Mouse (Mus musculus) limb, embryonic 11.5 days (tissue): ENCODE results near the gene S100a4. TPM values are rescaled to one million over a fixed set of nuclear protein-coding genes. Genes with fewer than 3 reads are reported as not detected.

Experiments
- ATAC-seq: fragments of 200-750 bp; cut with Nextera tagmentation; 2 replicates; pipeline ENCODE4 v1.8.0; 2017; ENCODE audit warnings: low read depth; ENCODE audit not compliant: insufficient number of reproducible peaks, low FRiP score, low TSS enrichment
- DNase-seq: peaks from one replicate; pipeline ENCODE4 v3.0.0-alpha.2; 2015; ENCODE audit warnings: low spot score
- H3K27ac ChIP-seq: fragments of 300-500 bp; sonication (generic); replicated peaks from 2 replicates; pipeline ENCODE4 v1.5.1; 2014; ENCODE audit warnings: low read depth, mild to moderate bottlenecking, low read length
- H3K27me3 ChIP-seq: fragments of 300-500 bp; sonication (generic); 2 replicates; pipeline ENCODE4 v1.6.1; 2014; ENCODE audit warnings: mild to moderate bottlenecking, low read length, mixed read lengths; ENCODE audit not compliant: control insufficient read depth, insufficient read depth
- H3K36me3 ChIP-seq: fragments of 300-500 bp; sonication (generic); 2 replicates; pipeline ENCODE4 v1.6.1; 2014; ENCODE audit warnings: mild to moderate bottlenecking, low read length, moderate library complexity, mixed read lengths; ENCODE audit not compliant: control insufficient read depth, insufficient read depth
- H3K4me1 ChIP-seq: fragments of 300-500 bp; sonication (generic); 2 replicates; pipeline ENCODE4 v1.6.1; 2014; ENCODE audit warnings: low read length, mixed read lengths; ENCODE audit not compliant: control insufficient read depth, insufficient read depth
- H3K4me2 ChIP-seq: fragments of 300-500 bp; sonication (generic); 2 replicates; pipeline ENCODE4 v1.6.1; 2014; ENCODE audit warnings: low read depth, mild to moderate bottlenecking, moderate library complexity; ENCODE audit not compliant: severe bottlenecking
- H3K4me3 ChIP-seq: fragments of 300-500 bp; sonication (generic); 2 replicates; pipeline ENCODE4 v1.5.1; 2014; ENCODE audit warnings: low read depth, low read length
- H3K9ac ChIP-seq: fragments of 300-500 bp; sonication (generic); 2 replicates; pipeline ENCODE4 v1.6.1; 2014; ENCODE audit warnings: mild to moderate bottlenecking, low read length
- H3K9me3 ChIP-seq: fragments of 300-500 bp; sonication (generic); 2 replicates; pipeline ENCODE4 v1.6.1; 2016; ENCODE audit warnings: low read length; ENCODE audit not compliant: control insufficient read depth
- WGBS: fragments of 180-500 bp; shearing (Covaris S2); extraction: QIAGEN DNeasy Blood & Tissue Kit; methylation state at CpG from one replicate; pipeline ENCODE4 v1.1.7; 2014; 5-methylcytosine and 5-hydroxymethylcytosine counted together
- polyA plus RNA-seq: library from polyadenylated mRNA; unstranded; fragments of >200 nt; fragmentation: Nextera tagmentation; extraction: Ambion mirVana; gene quantifications from 2 replicates; pipeline ENCODE4 v1.2.1, GENCODE M21; 2014

S100a4 gene
- polyA plus RNA-seq, 1 experiment from 2014 or later = 0.72 TPM

- H3K4me1 ChIP-seq = no peaks in the 10 kb centered on the region
- H3K4me3 ChIP-seq = no peak overlapping the region
- no peak overlapping the region for H3K9ac ChIP-seq
- 62% methylated on average over 1 of the region's 1 CpGs for WGBS
- ATAC-seq = no peak
- DNase-seq = no peak
- no peaks in the 10 kb centered on the region for H3K9me3 ChIP-seq
- no peak overlapping the region for H3K4me2 ChIP-seq
- no peak overlapping the region for H3K27ac ChIP-seq
- H3K36me3 ChIP-seq = no peaks in the 10 kb centered on the region
- H3K27me3 ChIP-seq = no peaks in the 10 kb centered on the region; the same call in 1 of the 2 replicates
Observed at GRCm38 (mm10) chr3:90615911-90616310, 12.3 kb downstream of the S100a4 start.

GRCm38 (mm10) chr3:90617586-90617985, 14.0 kb downstream of the S100a4 start:
- WGBS = 6% methylated on average over 1 of the region's 1 CpGs
- H3K27ac ChIP-seq = no peak overlapping the region
- H3K9ac ChIP-seq = no peak overlapping the region
- DNase-seq (no peak), ATAC-seq (no peak)
- no peaks in the 10 kb centered on the region for H3K36me3 ChIP-seq
- no peak overlapping the region for H3K4me3 ChIP-seq
- no peaks in the 10 kb centered on the region; the same call in 1 of the 2 replicates for H3K27me3 ChIP-seq
- no peaks in the 10 kb centered on the region for H3K9me3 ChIP-seq
- no peak overlapping the region for H3K4me2 ChIP-seq
- H3K4me1 ChIP-seq = no peaks in the 10 kb centered on the region

- Histone ChIP-seq H3K9me3 (no peaks in the 10 kb centered on the region), H3K27ac (no peak overlapping the region), H3K9ac (no peak overlapping the region), H3K4me2 (no peak overlapping the region), H3K27me3 (no peaks in the 10 kb centered on the region), H3K4me1 (peaks cover 3% of the 10 kb centered on the region; the same call in 1 of the 2 replicates), H3K4me3 (no peak overlapping the region), H3K36me3 (no peaks in the 10 kb centered on the region)
- ATAC-seq (no peak), DNase-seq (no peak)
- WGBS = 52% methylated on average over 7 of the region's 7 CpGs
Observed at GRCm38 (mm10) chr3:90621552-90621951, 18.0 kb downstream of the S100a4 start.

DNA sequence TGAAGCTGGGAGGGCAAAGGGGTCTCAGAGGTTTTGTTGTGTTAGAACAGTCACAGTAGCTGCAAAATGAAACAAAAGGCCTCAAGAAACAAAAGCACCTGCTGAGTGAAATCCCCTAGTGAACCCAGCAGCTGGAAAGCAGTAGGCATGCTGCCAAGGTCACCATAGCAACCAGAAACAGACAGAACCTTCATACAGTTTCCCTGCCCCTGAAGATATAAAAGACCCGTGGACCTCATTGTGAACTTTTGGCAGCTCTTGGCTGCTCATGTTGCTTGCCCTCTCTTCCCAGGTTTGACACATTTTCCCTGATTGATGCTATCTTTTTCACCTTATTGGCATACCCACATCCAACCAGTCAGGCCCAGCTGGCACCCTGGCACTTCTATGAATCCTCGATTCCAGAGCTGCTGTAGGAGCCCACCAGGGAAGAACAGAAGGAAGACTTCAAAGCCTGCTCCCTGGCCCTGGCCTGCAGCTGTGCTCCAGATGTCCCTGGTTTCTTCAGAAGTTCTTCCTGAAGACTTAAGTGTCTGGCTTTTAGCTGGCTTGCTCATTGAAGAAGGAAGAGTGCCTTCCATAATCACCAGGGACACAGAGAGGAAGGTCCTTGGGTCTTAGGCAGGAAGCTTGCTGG, 20.0 kb downstream of the S100a4 start:
- no peak; the same call in 1 of the 2 replicates for ATAC-seq
- peaks cover 3% of the 10 kb centered on the region; the same call in 1 of the 2 replicates for H3K4me1 ChIP-seq
- DNase-seq = peak; percentile 36
- H3K4me3 ChIP-seq = no peak overlapping the region
- WGBS = 19% methylated on average over 2 of the region's 2 CpGs
- H3K27me3 ChIP-seq = no peaks in the 10 kb centered on the region
- no peak overlapping the region for H3K27ac ChIP-seq
- no peak overlapping the region for H3K9ac ChIP-seq
- no peaks in the 10 kb centered on the region for H3K9me3 ChIP-seq
- no peaks in the 10 kb centered on the region for H3K36me3 ChIP-seq
- H3K4me2 ChIP-seq = no peak overlapping the region

DNA sequence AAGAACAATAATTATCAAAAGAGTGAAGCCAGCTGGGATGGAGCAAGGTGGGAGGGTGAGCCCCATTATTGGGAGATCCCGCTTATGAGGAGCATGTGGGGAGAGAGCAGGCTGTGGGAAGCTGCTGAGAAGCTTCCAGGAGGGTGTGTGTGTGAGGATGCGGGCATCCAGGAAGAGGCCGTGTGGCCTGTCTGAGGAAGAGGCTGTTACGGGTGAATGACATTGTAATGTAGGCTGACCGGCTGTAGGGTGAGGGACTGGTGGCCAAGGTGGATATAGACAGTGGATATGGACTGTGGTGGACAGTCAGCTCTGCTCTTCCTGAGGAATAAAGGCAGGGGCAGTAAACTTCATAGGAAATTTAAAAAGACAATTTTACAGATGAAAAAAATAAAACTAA, 21.9 kb downstream of the S100a4 start:
- H3K27ac ChIP-seq = no peak overlapping the region
- no peak overlapping the region for H3K9ac ChIP-seq
- no peak overlapping the region for H3K4me3 ChIP-seq
- ATAC-seq (no peak), DNase-seq (no peak)
- H3K36me3 ChIP-seq = no peaks in the 10 kb centered on the region
- no peaks in the 10 kb centered on the region for H3K9me3 ChIP-seq
- H3K4me2 ChIP-seq = no peak overlapping the region
- no peaks in the 10 kb centered on the region for H3K27me3 ChIP-seq
- H3K4me1 ChIP-seq = peaks cover 3% of the 10 kb centered on the region; the same call in 1 of the 2 replicates
- WGBS = 74% methylated on average over 5 of the region's 5 CpGs

- no peaks in the 10 kb centered on the region for H3K9me3 ChIP-seq
- H3K36me3 ChIP-seq = no peaks in the 10 kb centered on the region
- no peak for DNase-seq
- H3K4me1 ChIP-seq = peaks cover 3% of the 10 kb centered on the region; the same call in 1 of the 2 replicates
- H3K4me2 ChIP-seq = no peak overlapping the region
- H3K27ac ChIP-seq = no peak overlapping the region
- H3K9ac ChIP-seq = no peak overlapping the region
- no peaks in the 10 kb centered on the region for H3K27me3 ChIP-seq
- ATAC-seq = no peak
- 85% methylated on average over 9 of the region's 9 CpGs for WGBS
- no peak overlapping the region for H3K4me3 ChIP-seq
Observed at GRCm38 (mm10) chr3:90626266-90627021, 22.9 kb downstream of the S100a4 start.

DNA sequence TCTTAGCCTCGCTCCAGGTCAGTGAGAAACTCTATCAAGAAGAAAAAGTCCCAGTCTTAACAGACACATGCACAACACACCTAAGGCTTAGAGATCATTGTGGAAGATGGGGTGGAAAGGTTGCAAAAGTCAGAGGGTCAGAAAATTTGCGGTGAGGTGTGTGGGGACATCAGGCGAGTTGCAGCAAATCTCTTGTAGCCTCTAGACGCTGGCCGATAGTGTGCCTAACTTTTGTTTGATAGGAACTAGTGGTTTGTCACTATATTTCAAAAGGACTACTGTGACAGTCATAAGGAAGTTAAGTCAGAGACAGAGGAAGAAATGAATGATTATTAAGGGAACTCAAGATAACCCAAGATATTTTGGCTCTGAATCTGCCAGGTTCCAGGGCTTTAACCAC, 23.8 kb downstream of the S100a4 start:
- Histone ChIP-seq H3K4me1 (peaks cover 3% of the 10 kb centered on the region; the same call in 1 of the 2 replicates), H3K9me3 (no peaks in the 10 kb centered on the region), H3K9ac (no peak overlapping the region), H3K27me3 (no peaks in the 10 kb centered on the region), H3K4me2 (no peak overlapping the region), H3K27ac (no peak overlapping the region), H3K4me3 (no peak overlapping the region), H3K36me3 (no peaks in the 10 kb centered on the region)
- ATAC-seq (no peak), DNase-seq (no peak)
- 92% methylated on average over 5 of the region's 5 CpGs for WGBS

GRCm38 (mm10) chr3:90627807-90628206, 24.2 kb downstream of the S100a4 start:
- DNase-seq = no peak
- peaks cover 3% of the 10 kb centered on the region; the same call in 1 of the 2 replicates for H3K4me1 ChIP-seq
- H3K9me3 ChIP-seq = no peaks in the 10 kb centered on the region
- ATAC-seq = no peak
- 60% methylated on average over 4 of the region's 4 CpGs for WGBS
- no peaks in the 10 kb centered on the region for H3K27me3 ChIP-seq
- H3K36me3 ChIP-seq = no peaks in the 10 kb centered on the region
- H3K4me2 ChIP-seq = no peak overlapping the region
- no peak overlapping the region for H3K27ac ChIP-seq
- H3K4me3 ChIP-seq = no peak overlapping the region
- H3K9ac ChIP-seq = no peak overlapping the region
